Mouse (Mus musculus): ENCODE results near the gene Ap2b1. TPM values are rescaled to one million over a fixed set of nuclear protein-coding genes. Genes with fewer than 3 reads are reported as not detected.
"Not testable (repeated sequence)": the region's sequence is repeated elsewhere in the genome, so short reads cannot be mapped to it uniquely, and the experiment has no call there.

Gene Ap2b1
- polyA plus RNA-seq (2015; fragmentation: Nextera tagmentation; extraction: Ambion mirVana): 82.2 and 85.4 TPM in 2 replicates

GRCm38 (mm10) chr11:83298225-83299195 lies at the start of gene Ap2b1:
Ap2b1 (plus strand) TSS chr11:83299024.
- 3% methylated on average over 56 of the region's 56 CpGs for WGBS
- H3K9ac ChIP-seq: peak within 1 kb of the TSS; percentile 82
- ATAC-seq: peak; percentile 94

GRCm38 (mm10) chr11:83257211-83257610 lies 41.6 kb upstream of the Ap2b1 start:
- H3K27me3 ChIP-seq; H3K4me1 ChIP-seq; H3K27ac ChIP-seq; H3K4me2 ChIP-seq; H3K9me3 ChIP-seq (replicated peaks); ATAC-seq; H3K4me3 ChIP-seq; H3K36me3 ChIP-seq (ENCODE audit: poor library complexity, severe bottlenecking); H3K9ac ChIP-seq: not testable (repeated sequence)
- WGBS: 72% methylated on average over 5 of the region's 5 CpGs

More at GRCm38 (mm10) chr11:83298225-83299195, at the start of gene Ap2b1:
- peak within 1 kb of the TSS; percentile 73 for H3K4me3 ChIP-seq
- H3K27me3 ChIP-seq: no peaks in the 10 kb centered on the region
- peak within 1 kb of the TSS; percentile 61 for H3K4me2 ChIP-seq
- peaks cover 18% of the 10 kb centered on the region for H3K36me3 ChIP-seq (ENCODE audit: poor library complexity, severe bottlenecking)
- H3K9me3 ChIP-seq (replicated peaks): no peaks in the 10 kb centered on the region
- H3K27ac ChIP-seq: peak within 1 kb of the TSS; percentile 87
- H3K4me1 ChIP-seq: peaks cover 32% of the 10 kb centered on the region

DNA sequence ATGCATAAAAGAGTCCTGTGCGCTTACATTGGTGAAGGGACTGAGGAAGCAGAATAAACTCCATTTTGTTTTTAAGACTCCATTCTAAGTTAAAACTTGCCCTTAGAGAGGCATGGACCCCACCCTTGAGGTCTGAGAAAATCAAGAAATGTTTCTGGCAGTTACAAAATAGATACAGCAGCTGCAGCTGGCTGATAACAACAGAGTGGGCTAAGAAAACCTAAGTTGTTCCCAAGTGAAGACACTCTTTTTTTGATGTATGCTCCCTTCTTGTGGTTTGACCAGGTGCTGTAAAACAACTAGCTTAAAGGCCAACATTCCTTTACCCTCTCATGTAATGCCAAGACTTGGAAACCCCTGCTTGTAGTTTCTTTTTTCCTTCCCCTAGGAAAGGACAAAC lies 36.2 kb upstream of the Ap2b1 start:
- Histone ChIP-seq H3K4me2 (no peak overlapping the region), H3K4me1 (no peaks in the 10 kb centered on the region), H3K9ac (no peak overlapping the region), H3K27me3 (no peaks in the 10 kb centered on the region), H3K4me3 (no peak overlapping the region), H3K36me3 (ENCODE audit: poor library complexity, severe bottlenecking) (no peaks in the 10 kb centered on the region), H3K27ac (no peak overlapping the region), H3K9me3 (replicated peaks) (no peaks in the 10 kb centered on the region)
- no peak for ATAC-seq
- 98% methylated on average over 1 of the region's 1 CpGs for WGBS

GRCm38 (mm10) chr11:83263146-83263545 lies 35.7 kb upstream of the Ap2b1 start:
- Histone ChIP-seq H3K36me3 (ENCODE audit: poor library complexity, severe bottlenecking) (no peaks in the 10 kb centered on the region), H3K4me2 (no peak overlapping the region), H3K9me3 (replicated peaks) (no peaks in the 10 kb centered on the region), H3K27ac (no peak overlapping the region), H3K9ac (no peak overlapping the region), H3K4me1 (no peaks in the 10 kb centered on the region), H3K4me3 (no peak overlapping the region), H3K27me3 (no peaks in the 10 kb centered on the region)
- ATAC-seq: no peak
- 58% methylated on average over 3 of the region's 3 CpGs for WGBS

- WGBS: 3% methylated on average over 6 of the region's 6 CpGs
- H3K4me3 ChIP-seq: peak overlapping the region; percentile 52
- H3K4me1 ChIP-seq: 0 out of 2 replicates have a peak, but pooled peaks cover 2% of the 10 kb centered on the region
- peak overlapping the region; percentile 65 for H3K4me2 ChIP-seq
- H3K9ac ChIP-seq: peak overlapping the region; percentile 73
- no peaks in the 10 kb centered on the region for H3K36me3 ChIP-seq (ENCODE audit: poor library complexity, severe bottlenecking)
- peak; percentile 70; the same call in 1 of the 2 replicates for ATAC-seq
- peak overlapping the region; percentile 69 for H3K27ac ChIP-seq
- H3K9me3 ChIP-seq (replicated peaks): no peaks in the 10 kb centered on the region
- H3K27me3 ChIP-seq: 0 out of 2 replicates have a peak, but pooled peaks cover 3% of the 10 kb centered on the region
These were observed 28.0 kb upstream of the Ap2b1 start for GRCm38 (mm10) chr11:83270842-83271150.

DNA sequence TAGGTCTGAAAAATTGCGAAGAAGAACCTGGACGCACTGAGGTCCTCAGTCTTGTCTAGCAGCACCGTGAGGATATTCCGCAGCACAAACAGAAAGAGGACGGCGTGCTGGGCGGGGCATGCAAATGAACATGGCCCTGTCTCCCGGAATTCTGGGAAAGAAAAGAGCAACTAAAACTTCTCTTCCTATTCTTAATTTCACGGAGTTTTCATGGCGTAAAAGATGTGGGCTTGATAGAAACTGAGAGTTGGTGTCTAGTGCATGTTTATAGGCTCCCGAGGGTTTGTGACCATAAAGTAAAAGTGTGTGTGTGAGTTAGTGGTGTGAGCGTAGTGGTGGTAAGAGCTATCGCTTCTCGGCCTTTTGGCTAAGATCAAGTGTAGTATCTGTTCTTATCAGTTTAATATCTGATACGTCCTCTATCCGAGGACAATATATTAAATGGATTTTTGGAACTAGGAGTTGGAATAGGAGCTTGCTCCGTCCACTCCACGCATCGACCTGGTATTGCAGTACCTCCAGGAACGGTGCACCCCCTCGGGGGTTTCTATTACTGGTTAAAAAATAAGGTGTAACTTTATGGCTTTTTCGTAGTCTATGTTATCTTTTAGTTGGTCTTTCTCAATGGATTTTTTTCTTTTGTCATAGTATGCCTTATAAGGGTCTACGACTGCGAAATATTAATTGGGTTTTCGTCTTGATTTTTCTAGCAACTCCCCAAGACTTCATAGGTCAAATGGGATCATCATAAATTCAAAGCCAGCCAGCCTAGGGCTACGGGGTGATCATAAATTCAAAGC lies 27.5 kb upstream of the Ap2b1 start:
- under 1% methylated on average over 26 of the region's 26 CpGs for WGBS
- no peaks in the 10 kb centered on the region for H3K36me3 ChIP-seq (ENCODE audit: poor library complexity, severe bottlenecking)
- H3K9ac ChIP-seq: peak overlapping the region; percentile 73
- 0 out of 2 replicates have a peak, but pooled peaks cover 3% of the 10 kb centered on the region for H3K27me3 ChIP-seq
- peak overlapping the region; percentile 65 for H3K4me2 ChIP-seq
- H3K4me1 ChIP-seq: 0 out of 2 replicates have a peak, but pooled peaks cover 2% of the 10 kb centered on the region
- ATAC-seq: peak; percentile 89
- peak overlapping the region; percentile 69 for H3K27ac ChIP-seq
- H3K4me3 ChIP-seq: peak overlapping the region; percentile 52
- no peaks in the 10 kb centered on the region for H3K9me3 ChIP-seq (replicated peaks)

GRCm38 (mm10) chr11:83271951-83272843 lies 26.6 kb upstream of the Ap2b1 start:
- Histone ChIP-seq H3K4me3 (no peak overlapping the region), H3K9me3 (replicated peaks) (no peaks in the 10 kb centered on the region), H3K36me3 (ENCODE audit: poor library complexity, severe bottlenecking) (no peaks in the 10 kb centered on the region), H3K27me3 (0 out of 2 replicates have a peak, but pooled peaks cover 3% of the 10 kb centered on the region), H3K27ac (peak overlapping the region; percentile 44; the same call in 1 of the 2 replicates), H3K9ac (no peak overlapping the region), H3K4me1 (0 out of 2 replicates have a peak, but pooled peaks cover 2% of the 10 kb centered on the region), H3K4me2 (peak overlapping the region; percentile 65)
- 0 out of 2 replicates have a peak, but pooled peaks have one; percentile 14 for ATAC-seq
- 12% methylated on average over 2 of the region's 2 CpGs for WGBS

DNA sequence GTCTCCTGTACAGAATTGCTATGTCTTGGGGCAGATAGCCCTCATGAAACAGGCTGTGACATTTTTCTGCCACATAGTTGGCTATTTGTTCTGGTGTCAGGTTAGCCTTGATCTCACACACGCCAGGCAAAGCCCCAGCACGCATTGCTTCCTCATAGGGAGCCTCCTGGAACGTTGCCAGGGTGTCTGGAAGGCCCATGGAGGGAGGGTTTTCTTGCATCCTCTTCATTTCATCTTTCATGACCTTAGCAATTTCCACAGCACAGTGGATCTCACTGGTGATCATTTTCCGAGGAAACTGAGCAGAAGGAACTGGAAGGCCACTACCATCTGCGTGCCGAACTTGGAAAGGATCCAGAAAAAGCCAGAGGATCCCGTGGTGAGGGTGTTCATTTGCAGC lies 22.6 kb upstream of the Ap2b1 start:
- no peak for ATAC-seq
- H3K27me3 ChIP-seq: 0 out of 2 replicates have a peak, but pooled peaks cover 3% of the 10 kb centered on the region
- 70% methylated on average over 7 of the region's 7 CpGs for WGBS
- H3K27ac ChIP-seq: no peak overlapping the region
- H3K4me1 ChIP-seq: no peaks in the 10 kb centered on the region
- H3K4me2 ChIP-seq: no peak overlapping the region
- H3K9me3 ChIP-seq (replicated peaks): no peaks in the 10 kb centered on the region
- H3K4me3 ChIP-seq: no peak overlapping the region
- H3K9ac ChIP-seq: no peak overlapping the region
- no peaks in the 10 kb centered on the region for H3K36me3 ChIP-seq (ENCODE audit: poor library complexity, severe bottlenecking)

DNA sequence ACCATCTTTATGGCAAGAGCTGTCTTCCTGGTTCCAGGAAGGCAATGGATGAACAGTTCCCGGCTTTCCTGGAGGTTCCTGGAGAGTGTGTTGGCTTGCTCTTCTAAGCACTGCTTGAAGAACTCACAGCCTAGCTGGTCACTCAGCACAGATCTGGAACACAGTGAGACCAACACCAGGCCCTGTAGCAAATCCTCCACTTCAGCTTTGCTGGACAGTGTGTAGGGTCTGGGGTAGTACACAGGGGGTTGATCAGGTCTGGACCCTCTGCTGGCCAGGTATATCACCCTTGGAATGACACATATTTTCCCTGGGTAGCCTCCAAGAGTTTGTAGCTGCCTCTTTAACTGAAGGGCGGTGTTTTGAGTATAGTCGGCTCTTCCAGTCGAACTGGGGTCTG lies 19.8 kb upstream of the Ap2b1 start:
- no peaks in the 10 kb centered on the region for H3K36me3 ChIP-seq (ENCODE audit: poor library complexity, severe bottlenecking)
- no peaks in the 10 kb centered on the region for H3K9me3 ChIP-seq (replicated peaks)
- 82% methylated on average over 4 of the region's 4 CpGs for WGBS
- H3K4me1 ChIP-seq: no peaks in the 10 kb centered on the region
- ATAC-seq: no peak
- no peak overlapping the region for H3K4me3 ChIP-seq
- no peaks in the 10 kb centered on the region for H3K27me3 ChIP-seq
- no peak overlapping the region for H3K4me2 ChIP-seq
- no peak overlapping the region for H3K9ac ChIP-seq
- no peak overlapping the region for H3K27ac ChIP-seq

DNA sequence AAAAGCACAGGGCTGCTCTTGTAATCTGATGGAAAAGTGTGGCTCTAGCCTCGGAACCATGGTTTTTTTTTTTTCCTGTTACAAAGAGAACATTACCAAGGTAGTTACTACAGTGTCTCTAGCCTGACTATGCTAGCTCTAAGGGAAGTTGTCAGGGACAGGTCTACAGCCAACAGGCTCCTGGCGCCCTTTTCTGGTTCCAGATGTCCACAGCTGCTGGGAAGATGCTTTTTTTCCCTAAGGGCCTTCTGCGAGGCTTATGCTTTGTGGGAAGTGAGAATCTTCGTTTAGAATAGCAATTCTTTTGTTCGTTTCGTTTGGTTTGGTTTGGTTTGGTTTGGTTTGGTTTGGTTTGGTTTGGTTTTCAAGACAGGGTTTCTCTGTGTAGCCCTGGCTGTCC lies 19.1 kb upstream of the Ap2b1 start:
- no peaks in the 10 kb centered on the region for H3K4me1 ChIP-seq
- H3K9ac ChIP-seq: no peak overlapping the region
- H3K27me3 ChIP-seq: no peaks in the 10 kb centered on the region
- no peaks in the 10 kb centered on the region for H3K9me3 ChIP-seq (replicated peaks)
- H3K36me3 ChIP-seq (ENCODE audit: poor library complexity, severe bottlenecking): no peaks in the 10 kb centered on the region
- no peak overlapping the region for H3K4me2 ChIP-seq
- 80% methylated on average over 6 of the region's 6 CpGs for WGBS
- H3K4me3 ChIP-seq: no peak overlapping the region
- H3K27ac ChIP-seq: no peak overlapping the region
- no peak for ATAC-seq

DNA sequence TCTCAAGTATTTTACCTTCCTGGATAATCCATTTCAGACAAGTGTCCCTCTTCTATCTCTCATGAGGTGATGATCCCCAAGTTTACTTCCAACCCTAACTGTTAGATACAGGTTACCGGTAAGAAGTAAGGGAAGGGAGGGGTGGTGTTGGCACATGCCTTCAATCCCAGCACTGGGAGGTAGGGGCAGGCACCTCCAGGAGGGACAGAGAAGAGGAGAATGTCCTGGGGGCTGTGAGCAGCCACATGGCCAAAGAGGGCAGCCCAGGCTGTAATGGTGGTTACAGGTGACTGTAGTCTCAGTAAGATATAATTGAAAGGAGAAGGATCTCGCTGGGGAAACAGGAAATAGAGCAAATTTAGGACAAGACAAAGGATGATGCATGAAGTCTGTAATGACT lies 16.7 kb upstream of the Ap2b1 start:
- no peaks in the 10 kb centered on the region for H3K36me3 ChIP-seq (ENCODE audit: poor library complexity, severe bottlenecking)
- ATAC-seq: no peak
- no peak overlapping the region for H3K4me3 ChIP-seq
- no peak overlapping the region for H3K27ac ChIP-seq
- H3K27me3 ChIP-seq: no peaks in the 10 kb centered on the region
- no peaks in the 10 kb centered on the region for H3K4me1 ChIP-seq
- H3K9ac ChIP-seq: no peak overlapping the region
- no peaks in the 10 kb centered on the region for H3K9me3 ChIP-seq (replicated peaks)
- H3K4me2 ChIP-seq: no peak overlapping the region
- 70% methylated on average over 2 of the region's 2 CpGs for WGBS
